Mouse (Mus musculus): ENCODE measurements around the gene Gm10354.
"Not testable (repeated sequence)": the region's sequence is repeated elsewhere in the genome, so short reads cannot be mapped to it uniquely, and the experiment has no call there.

DNA sequence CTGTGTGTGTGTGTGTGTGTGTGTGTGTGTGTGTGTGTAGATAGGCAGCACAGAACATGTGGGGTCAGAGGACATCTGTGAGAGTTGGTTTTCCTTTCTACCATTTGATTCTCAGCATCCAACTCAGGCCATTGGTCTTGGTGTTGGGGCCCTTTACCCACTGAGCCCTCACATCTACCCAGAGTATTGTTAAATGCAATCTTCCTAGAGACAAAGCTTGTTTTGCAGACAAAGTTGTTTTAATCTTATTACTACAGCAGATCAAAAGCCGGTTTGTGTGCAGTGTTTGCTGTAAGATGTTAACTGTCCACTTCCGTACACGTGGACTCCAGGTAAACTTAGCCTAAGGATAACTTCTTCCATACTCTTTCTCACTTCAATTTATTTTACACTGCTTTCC, 27.6 kb upstream of the Gm10354 start:
- TF ChIP-seq CTCF (conservative IDR thresholded peaks at IDR 0.05; ENCODE audit: insufficient read depth, insufficient read length, low read depth, low read length); POLR2A (IDR thresholded peaks at IDR 0.05; ENCODE audit: low read depth, low read length): not testable (repeated sequence)
